Mouse (Mus musculus) lung, postnatal 0 days (tissue): Measurements from ENCODE around the gene Ephb6. TPM values are rescaled to one million over a fixed set of nuclear protein-coding genes. Genes with fewer than 3 reads are reported as not detected.
A peak's percentile ranks its signal among the peaks of the same experiment; 100 is the strongest.

ENCODE experiments used
- ATAC-seq: fragments of 200-750 bp; cut with Nextera tagmentation; 2 replicates; pipeline ENCODE4 v1.8.0; 2017; ENCODE audit warnings: moderate library complexity
- DNase-seq: peaks from one replicate; pipeline ENCODE4 v3.0.0-alpha.2; 2016; ENCODE audit warnings: low spot score
- H3K27ac ChIP-seq: fragments of 300-500 bp; sonication (generic); 2 replicates; pipeline ENCODE4 v1.5.1; 2014; ENCODE audit warnings: antibody characterized with exemption, mild to moderate bottlenecking, low read length, mixed read lengths
- H3K27me3 ChIP-seq: fragments of 300-500 bp; sonication (generic); replicated peaks from 2 replicates; pipeline ENCODE4 v1.6.1; 2014; ENCODE audit warnings: low read length, mixed read lengths; ENCODE audit not compliant: insufficient read depth
- H3K36me3 ChIP-seq: fragments of 300-500 bp; sonication (generic); 2 replicates; pipeline ENCODE4 v1.6.1; 2014; ENCODE audit warnings: low read length, mixed read lengths; ENCODE audit not compliant: insufficient read depth
- H3K4me1 ChIP-seq: fragments of 300-500 bp; sonication (generic); 2 replicates; pipeline ENCODE4 v1.6.1; 2014; ENCODE audit warnings: antibody characterized with exemption, low read depth, low read length, mixed read lengths; ENCODE audit not compliant: insufficient read depth
- H3K4me2 ChIP-seq: fragments of 300-500 bp; sonication (generic); replicated peaks from 2 replicates; pipeline ENCODE4 v1.6.1; 2014; ENCODE audit warnings: low read depth, mild to moderate bottlenecking, low read length, moderate library complexity, mixed read lengths
- H3K4me3 ChIP-seq: fragments of 300-500 bp; sonication (generic); 2 replicates; pipeline ENCODE4 v1.5.1; 2014; ENCODE audit warnings: low read depth, low read length
- H3K9ac ChIP-seq: fragments of 300-500 bp; sonication (generic); replicated peaks from 2 replicates; pipeline ENCODE4 v1.6.1; 2014; ENCODE audit warnings: low read depth, mild to moderate bottlenecking
- H3K9me3 ChIP-seq: fragments of 300-500 bp; sonication (generic); 2 replicates; pipeline ENCODE4 v1.6.1; 2016; ENCODE audit warnings: low read length, mixed read lengths
- CTCF ChIP-seq: IDR thresholded peaks from 2 replicates; pipeline ENCODE4 v1.5.1; 2016; ENCODE audit warnings: antibody characterized with exemption, mild to moderate bottlenecking
- EP300 ChIP-seq: IDR thresholded peaks from 2 replicates; pipeline ENCODE4 v1.6.1; 2016; ENCODE audit warnings: antibody characterized with exemption, mild to moderate bottlenecking, control low read depth
- WGBS: fragments of 180-500 bp; shearing (Covaris S2); extraction: QIAGEN DNeasy Blood & Tissue Kit; methylation state at CpG from one replicate; pipeline ENCODE4 v1.1.7; 2014; 5-methylcytosine and 5-hydroxymethylcytosine counted together
- polyA plus RNA-seq: library from polyadenylated mRNA; unstranded; fragments of >200 nt; fragmentation: Nextera tagmentation; extraction: Ambion mirVana; gene quantifications from 2 replicates; pipeline ENCODE4 v1.2.1, GENCODE M21; 2015

The Ephb6 gene
- polyA plus RNA-seq, 1 experiment from 2014 or later, result 5.5 TPM

DNA sequence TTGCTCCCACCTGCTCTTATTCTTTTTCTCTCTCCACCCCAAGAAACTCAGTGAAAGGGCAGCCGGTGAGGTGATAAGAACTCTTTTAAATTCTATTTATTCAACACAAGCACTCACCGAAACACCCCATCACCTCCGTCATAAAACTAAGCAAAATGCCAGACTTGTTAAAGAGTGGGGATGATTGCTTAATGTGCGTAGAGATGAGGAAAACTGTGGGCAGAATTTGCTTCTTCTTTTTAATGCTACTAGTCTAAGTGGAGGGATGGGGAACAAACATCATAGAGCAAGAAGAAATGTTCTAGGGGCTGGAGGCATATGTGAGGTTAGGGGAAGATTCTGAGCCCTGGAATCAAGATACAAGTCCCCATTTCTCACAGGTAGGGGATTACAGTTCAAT is 37.5 kb downstream of the Ephb6 start:
- peak overlapping the region; percentile 73 for H3K27ac ChIP-seq
- WGBS, result 37% methylated on average over 4 of the region's 4 CpGs

DNA sequence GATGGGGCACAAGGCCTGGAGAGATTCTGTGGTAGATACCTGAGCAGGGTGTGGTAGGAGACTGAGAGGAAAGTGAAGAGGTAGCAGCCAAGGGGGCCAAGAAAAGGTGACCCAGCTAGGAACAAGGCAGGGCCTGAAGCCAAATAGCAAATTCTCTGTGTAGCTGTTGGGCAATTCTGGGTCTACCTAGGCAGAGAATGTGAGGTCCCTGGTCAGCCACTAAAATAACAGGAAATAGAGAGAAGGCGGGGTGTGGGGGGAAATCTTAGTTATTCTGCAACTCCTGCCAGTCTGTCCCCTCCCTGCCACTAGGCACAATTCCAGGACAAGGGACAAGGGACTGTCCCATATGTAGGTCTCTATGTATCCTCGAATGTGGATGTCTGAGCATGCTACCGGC is 37.9 kb downstream of the Ephb6 start:
- Histone ChIP-seq H3K4me1 (no peaks in the 10 kb centered on the region), H3K27me3 (no peaks in the 10 kb centered on the region), H3K36me3 (no peaks in the 10 kb centered on the region), H3K27ac (peak overlapping the region; percentile 73), H3K4me3 (no peak overlapping the region), H3K4me2 (no peak overlapping the region), H3K9me3 (no peaks in the 10 kb centered on the region), H3K9ac (no peak overlapping the region)
- TF ChIP-seq EP300 (peak; percentile 46), CTCF (no peak)
- WGBS, result 49% methylated on average over 3 of the region's 3 CpGs
- ATAC-seq (peak; percentile 92), DNase-seq (peak; percentile 86)

More for the DNA sequence above, 37.5 kb downstream of the Ephb6 start:
- Histone ChIP-seq H3K27me3 (no peaks in the 10 kb centered on the region), H3K4me1 (no peaks in the 10 kb centered on the region), H3K4me2 (no peak overlapping the region), H3K36me3 (no peaks in the 10 kb centered on the region), H3K9me3 (no peaks in the 10 kb centered on the region), H3K9ac (no peak overlapping the region), H3K4me3 (no peak overlapping the region)
- DNase-seq (peak; percentile 25), ATAC-seq (peak; percentile 39)
- TF ChIP-seq CTCF (no peak), EP300 (no peak)

DNA sequence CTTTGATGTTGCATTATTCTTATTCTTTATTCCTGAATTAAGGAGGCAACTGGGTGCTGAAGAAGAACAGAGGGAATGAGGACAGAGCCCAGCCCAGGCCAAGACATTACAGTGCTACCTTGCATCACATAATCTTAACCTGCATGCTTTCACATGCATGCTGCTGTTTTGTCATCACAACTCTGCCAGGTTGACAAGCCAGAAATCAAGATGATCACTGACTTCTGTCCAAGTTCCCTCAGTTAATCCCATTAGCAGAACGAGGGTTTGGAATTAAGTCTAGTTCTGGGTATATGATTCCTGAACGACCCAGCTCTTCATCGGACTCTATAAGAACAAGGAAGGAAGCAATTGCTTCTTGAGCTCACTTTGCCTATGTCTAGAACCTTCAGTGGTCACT is 40.9 kb downstream of the Ephb6 start:
- Histone ChIP-seq H3K36me3 (no peaks in the 10 kb centered on the region), H3K9ac (no peak overlapping the region), H3K27me3 (no peaks in the 10 kb centered on the region), H3K4me2 (no peak overlapping the region), H3K27ac (no peak overlapping the region), H3K4me3 (no peak overlapping the region), H3K9me3 (no peaks in the 10 kb centered on the region), H3K4me1 (no peaks in the 10 kb centered on the region)
- 83% methylated on average over 3 of the region's 3 CpGs for WGBS
- DNase-seq, result no peak
- no peak for TF ChIP-seq CTCF
- no peak for TF ChIP-seq EP300
- ATAC-seq, result no peak

GRCm38 (mm10) chr6:41646672-41647071 is 41.4 kb downstream of the Ephb6 start:
- TF ChIP-seq CTCF (no peak), EP300 (no peak)
- Histone ChIP-seq H3K4me1 (no peaks in the 10 kb centered on the region), H3K36me3 (no peaks in the 10 kb centered on the region), H3K9me3 (no peaks in the 10 kb centered on the region), H3K4me3 (no peak overlapping the region), H3K27me3 (no peaks in the 10 kb centered on the region), H3K9ac (no peak overlapping the region), H3K27ac (no peak overlapping the region), H3K4me2 (no peak overlapping the region)
- ATAC-seq, result no peak
- DNase-seq, result no peak

DNA sequence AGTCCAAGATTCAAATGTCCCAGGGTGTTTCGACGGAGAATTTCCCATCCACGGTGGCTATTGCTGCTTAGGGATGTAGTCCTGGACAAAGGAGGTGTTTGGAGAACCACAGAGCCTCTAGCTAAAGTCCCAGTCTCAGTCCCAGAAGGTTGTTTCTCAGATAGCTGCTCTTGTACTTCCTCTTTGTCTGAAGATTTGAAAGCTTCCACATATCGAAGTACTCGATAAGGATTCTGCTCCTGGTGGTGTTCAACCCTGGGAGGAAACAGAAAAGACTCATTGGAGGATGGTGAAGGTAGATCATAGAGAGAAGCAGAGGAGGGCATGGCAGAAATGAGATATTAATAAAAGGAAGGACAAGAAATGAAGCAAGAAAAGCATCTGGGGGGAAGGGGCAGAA is 47.9 kb downstream of the Ephb6 start:
- H3K4me1 ChIP-seq, result no peaks in the 10 kb centered on the region
- no peaks in the 10 kb centered on the region for H3K9me3 ChIP-seq
- no peak overlapping the region for H3K4me2 ChIP-seq
- H3K27ac ChIP-seq, result no peak overlapping the region
- DNase-seq (no peak), ATAC-seq (no peak)
- no peak overlapping the region for H3K4me3 ChIP-seq
- H3K27me3 ChIP-seq, result no peaks in the 10 kb centered on the region
- H3K36me3 ChIP-seq, result no peaks in the 10 kb centered on the region
- TF ChIP-seq EP300 (no peak), CTCF (no peak)
- H3K9ac ChIP-seq, result no peak overlapping the region
- WGBS, result 92% methylated on average over 5 of the region's 5 CpGs

DNA sequence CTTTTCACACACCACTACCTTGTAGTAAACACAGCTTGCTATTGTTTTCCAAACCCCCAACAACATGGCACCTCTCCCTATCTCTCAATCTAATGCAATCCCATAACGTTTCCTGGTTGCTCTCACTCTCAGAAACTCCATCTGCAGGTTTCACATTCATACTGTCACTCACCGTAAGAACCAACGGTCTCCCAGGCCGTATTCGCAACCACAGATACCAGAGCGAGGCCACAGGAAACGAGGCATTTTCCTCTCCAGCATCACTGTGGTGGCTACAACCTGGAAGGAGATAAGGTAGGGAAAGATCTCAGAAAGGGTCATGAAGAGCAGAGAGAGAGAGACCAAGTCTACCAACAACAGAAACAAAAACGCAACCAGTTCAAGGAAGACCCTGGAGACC is 49.4 kb downstream of the Ephb6 start:
- TF ChIP-seq EP300 (no peak), CTCF (no peak)
- 70% methylated on average over 8 of the region's 8 CpGs for WGBS
- H3K4me2 ChIP-seq, result no peak overlapping the region
- no peak overlapping the region for H3K9ac ChIP-seq
- no peak overlapping the region for H3K27ac ChIP-seq
- H3K4me3 ChIP-seq, result no peak overlapping the region
- H3K4me1 ChIP-seq, result no peaks in the 10 kb centered on the region
- H3K9me3 ChIP-seq, result no peaks in the 10 kb centered on the region
- no peaks in the 10 kb centered on the region for H3K27me3 ChIP-seq
- no peak for ATAC-seq
- DNase-seq, result no peak
- no peaks in the 10 kb centered on the region for H3K36me3 ChIP-seq

DNA sequence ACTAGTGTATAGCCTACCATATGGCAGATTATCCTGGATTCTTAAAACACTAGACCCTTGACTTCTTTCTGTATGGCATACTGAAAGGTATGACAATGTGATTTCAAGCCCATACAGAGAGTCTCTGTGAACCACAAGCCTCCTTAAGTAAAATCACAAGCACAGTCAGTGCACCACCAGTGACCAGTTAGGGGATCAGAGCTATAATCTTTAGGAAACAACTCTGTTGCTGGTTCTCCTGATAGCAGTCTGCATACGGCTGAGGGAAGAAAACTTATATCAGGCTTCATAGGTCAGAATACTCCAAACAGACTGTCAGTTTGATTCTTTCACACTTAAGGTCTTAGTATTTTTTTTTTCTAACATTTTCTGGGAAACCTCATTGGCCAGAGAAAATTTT is 53.2 kb downstream of the Ephb6 start:
- H3K27me3 ChIP-seq, result no peaks in the 10 kb centered on the region
- ATAC-seq, result no peak
- no peaks in the 10 kb centered on the region for H3K4me1 ChIP-seq
- no peak overlapping the region for H3K4me2 ChIP-seq
- no peak overlapping the region for H3K9ac ChIP-seq
- no peak overlapping the region for H3K27ac ChIP-seq
- no peak for DNase-seq
- H3K9me3 ChIP-seq, result no peaks in the 10 kb centered on the region
- WGBS, result 48% methylated on average over 1 of the region's 1 CpGs
- no peaks in the 10 kb centered on the region for H3K36me3 ChIP-seq
- TF ChIP-seq EP300, result no peak
- no peak for TF ChIP-seq CTCF
- no peak overlapping the region for H3K4me3 ChIP-seq
